Mouse (Mus musculus) layer of hippocampus, adult 11-12 months (tissue): ENCODE data around the gene Gm16181.

Experiments
- DNase-seq: peaks from one replicate; pipeline ENCODE4 v3.0.0; 2022; ENCODE audit warnings: low spot score

The Gm16181 gene

GRCm38 (mm10) chr17:35220156-35220952, at the start of gene Gm16181:
TSS of gene Gm16181 (plus strand) at chr17:35220834.
- no peak for DNase-seq

DNA sequence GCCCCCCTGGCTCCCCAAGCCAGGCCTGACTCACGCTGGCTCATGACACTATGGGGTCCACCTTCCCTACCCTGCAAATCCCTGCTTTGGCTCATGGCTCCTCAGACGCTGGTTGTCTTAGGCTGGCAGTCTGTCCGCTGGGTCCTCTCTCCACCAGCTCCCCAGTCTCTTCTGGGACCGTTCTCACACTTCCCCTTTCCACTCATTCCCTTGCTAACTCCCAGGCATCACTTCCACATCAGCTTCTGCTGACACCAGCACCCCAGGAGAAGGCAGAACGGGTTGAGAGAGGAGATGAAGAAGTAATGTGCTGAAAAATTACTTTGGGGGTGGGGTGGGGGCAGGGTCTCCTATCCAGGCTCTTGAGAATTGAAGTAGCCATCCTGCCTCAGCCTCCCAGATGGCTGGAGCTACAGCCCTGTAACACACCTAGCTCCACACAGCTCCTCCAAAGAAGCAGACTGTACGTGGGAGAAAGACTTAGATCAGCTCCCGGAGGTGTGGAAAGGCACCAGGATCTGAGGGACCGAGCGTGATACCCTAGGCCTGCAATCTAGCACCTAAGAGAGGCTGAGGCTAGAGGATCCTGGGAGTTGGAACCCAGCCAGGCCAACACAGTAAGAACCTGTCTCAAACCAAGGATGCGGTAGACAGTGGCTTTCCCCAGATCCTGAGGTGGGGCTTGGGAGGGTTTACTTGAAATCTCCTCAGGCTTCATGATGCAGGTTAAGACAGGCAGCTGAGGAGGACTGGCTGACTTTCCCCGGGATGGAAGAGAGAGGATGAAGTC, 48.0 kb upstream of the Gm16181 start:
- no peak for DNase-seq

DNA sequence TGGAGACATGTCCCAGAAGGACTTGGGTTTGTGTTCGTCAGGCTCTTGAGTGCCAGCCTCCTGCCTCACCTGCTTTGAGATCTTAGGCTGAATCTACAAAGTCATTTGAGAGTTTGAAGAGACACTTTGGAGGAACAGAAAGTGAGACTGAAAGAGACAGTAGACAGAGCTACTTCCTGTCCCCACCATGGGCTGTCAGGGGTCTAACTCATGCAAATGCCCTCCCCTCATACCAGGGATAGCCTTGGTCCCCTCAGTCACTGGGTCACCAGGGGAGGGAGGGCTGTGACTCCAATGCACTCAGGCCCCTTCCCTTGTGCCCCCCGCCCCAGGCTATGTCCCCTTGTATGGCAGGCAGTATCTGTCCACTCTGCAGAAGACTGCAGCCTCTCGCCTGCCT, 47.3 kb upstream of the Gm16181 start:
- no peak for DNase-seq

DNA sequence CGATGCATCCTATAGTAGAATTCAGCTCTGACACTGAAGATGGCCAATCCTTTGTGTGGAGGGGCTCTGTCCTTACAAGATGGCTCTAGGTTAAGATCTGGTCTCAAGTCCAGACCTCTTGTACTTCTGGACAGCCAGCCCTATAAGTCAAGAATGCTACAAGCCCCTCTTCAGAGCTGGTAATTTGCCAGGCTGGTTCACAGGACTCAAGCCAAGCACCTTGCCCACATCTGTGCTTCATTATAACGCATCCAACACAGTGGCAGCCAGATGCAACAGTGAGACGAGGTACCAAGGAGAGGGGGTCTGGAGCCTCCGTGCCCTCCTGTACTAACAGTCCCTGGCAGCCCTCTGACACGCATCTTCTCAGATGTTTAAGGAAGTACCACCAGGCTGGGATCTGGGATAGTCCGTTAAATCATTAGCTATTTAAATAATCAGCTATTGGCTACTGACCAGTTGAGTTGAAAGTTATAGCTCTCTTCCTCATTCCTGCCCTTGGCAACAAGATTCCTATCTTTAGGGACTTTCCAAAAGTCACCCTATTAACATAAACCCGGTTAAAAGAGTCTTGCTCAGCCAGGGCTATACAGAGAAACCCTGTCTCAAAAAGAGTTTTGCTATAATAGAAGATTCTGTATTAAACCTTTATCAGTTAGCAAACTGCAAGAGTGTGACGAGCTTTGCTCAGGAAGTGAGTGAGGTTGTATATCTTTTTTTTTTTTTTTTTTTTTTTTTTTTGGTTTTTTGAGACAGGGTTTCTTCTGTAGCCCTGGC, 46.2 kb upstream of the Gm16181 start:
- no peak for DNase-seq

DNA sequence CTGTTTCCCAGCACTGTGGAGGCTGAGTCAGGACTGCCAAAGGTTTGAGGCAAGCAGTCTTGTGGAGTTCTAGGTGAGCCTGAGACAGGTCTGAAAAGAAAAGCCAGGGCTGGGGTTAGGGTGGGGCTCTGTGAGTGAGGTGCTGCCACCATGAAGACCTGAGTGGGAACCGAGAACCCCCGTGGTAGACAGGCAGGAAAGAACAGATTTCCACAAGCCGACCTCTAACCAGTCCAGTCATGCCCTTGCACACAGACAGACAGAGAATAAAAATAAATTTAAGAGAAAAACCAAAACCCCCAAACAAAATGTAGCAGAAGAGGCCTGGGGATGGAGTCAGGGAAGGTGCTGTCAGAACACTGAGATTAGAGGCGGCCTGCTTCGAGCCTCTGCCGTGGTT, 45.3 kb upstream of the Gm16181 start:
- no peak for DNase-seq

DNA sequence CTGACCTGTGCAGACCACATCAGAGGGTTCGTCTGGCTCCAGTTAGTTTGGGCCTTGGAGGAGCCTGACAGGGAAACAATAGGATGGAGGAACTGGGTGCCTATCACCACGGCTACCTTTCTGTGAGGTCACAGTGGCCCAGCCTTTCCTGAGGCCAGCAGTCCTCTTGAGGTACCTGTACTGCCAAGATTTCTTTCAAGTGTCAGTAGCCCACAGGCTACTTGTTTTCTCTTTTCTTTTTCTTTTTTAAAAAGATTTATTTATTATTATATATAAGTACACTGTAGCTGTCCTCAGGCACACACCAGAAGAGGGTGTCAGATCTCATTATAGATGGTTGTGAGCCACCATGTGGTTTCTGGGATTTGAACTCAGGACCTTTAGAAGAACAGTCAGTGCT, 44.7 kb upstream of the Gm16181 start, which contains the start of gene Aif1:
Gene Aif1 (minus strand): TSS at position 101 of the 400 bp plus-strand sequence.
- DNase-seq = no peak

- DNase-seq = peak; percentile 72
Observed at GRCm38 (mm10) chr17:35178528-35178927, 42.1 kb upstream of the Gm16181 start.

DNA sequence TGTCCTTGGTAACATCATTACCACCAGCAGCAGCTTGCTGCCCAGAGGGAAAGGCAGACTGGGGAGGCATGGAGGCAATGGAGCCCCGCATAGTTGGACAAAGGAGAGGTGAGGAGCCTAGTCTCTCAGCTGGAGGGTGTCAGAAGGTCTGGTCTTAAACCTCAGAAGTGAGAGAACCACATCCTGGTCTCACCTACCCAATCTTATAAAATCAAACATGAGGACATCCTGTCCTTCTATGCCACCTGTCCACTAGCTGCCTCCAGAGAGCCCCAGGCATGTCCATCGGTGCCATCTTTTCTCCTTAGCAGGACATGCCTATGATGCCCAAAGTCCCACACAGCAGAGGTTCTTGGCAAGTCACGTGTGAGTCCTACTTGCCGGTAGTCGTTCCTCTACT, 40.5 kb upstream of the Gm16181 start:
- no peak for DNase-seq

DNA sequence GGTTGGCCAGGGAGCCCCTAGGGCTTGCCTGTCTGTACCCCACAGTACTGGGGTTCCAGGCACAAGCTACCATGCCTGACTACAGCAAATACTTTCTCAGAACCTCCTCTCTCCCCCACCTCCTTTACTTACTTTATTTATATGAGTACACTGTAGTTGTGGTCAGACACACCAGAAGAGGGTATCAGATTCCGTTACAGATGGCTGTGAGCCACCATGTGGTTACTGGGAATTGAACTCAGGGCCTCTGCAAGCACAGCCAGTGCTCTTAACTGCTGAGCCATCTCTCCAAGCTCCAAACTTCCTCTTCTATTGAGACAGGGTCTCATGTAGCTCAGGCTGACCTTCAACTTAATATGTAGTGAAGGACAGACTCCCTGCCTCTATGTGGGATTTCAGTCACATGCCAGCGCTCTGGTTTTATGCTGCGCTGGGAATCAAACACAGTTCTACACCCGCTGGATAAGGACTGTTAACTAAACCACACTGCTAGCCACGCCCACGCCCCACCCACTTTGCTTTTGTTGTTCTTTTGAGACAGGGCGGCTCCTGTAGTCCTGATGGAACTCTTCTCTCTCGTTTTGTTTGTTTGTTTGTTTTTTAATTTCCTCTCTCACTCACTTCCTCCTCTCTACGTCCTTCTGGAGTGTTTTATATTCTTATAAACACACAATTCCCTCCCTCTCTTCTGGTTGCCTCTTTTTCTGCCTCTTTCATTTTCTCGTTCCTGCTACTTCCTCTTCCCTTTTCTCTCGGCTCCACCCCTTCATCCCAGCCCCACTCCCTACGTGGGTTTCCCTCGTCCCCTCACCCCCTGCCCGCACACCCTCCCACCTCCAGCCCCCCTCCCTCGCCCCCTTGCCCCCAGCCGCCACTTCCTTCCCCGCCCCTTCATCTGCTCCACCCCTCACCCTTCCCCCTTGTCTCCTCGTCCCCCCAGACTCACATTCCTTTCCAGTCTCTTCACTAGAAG, 34.7 kb upstream of the Gm16181 start:
- peak; percentile 56 for DNase-seq

DNA sequence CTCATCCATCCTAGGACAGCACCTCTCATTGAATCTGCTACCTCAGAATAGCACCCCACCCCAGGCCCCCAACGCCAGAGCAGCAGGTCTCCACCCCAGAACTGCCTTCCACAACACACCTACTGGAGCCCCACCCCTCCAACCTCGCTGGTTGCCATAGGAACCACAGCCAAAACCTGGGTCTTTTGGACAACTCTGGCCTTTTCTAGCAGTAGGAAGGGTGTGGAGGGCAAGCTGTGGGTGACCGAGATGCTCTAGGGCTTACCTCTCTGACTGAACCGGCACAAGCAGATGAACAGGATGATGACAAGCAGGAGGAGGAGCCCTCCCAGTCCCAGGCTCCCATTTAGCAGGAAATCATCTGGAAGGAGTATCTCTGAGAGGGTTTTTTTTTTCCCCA, 34.0 kb upstream of the Gm16181 start:
- no peak for DNase-seq

DNA sequence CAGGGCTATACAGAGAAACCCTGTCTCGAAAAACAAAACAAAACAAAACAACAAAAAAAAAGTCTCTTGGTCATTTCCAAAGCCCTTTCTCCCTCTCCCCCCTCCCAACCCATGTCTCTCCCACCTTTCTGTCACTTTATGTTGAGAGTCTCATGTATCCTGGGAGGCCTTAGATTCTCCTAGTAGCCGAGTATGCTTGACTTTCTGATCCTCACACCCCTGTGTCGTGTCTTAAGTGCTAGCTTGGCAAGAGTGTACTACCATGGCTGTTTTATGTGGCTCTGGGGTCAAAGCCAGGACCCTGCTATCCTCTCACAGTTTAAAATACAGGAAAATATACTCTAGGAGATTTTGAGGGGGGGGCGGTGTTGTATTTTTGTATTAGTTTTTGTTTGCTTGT, 33.3 kb upstream of the Gm16181 start:
- no peak for DNase-seq

DNA sequence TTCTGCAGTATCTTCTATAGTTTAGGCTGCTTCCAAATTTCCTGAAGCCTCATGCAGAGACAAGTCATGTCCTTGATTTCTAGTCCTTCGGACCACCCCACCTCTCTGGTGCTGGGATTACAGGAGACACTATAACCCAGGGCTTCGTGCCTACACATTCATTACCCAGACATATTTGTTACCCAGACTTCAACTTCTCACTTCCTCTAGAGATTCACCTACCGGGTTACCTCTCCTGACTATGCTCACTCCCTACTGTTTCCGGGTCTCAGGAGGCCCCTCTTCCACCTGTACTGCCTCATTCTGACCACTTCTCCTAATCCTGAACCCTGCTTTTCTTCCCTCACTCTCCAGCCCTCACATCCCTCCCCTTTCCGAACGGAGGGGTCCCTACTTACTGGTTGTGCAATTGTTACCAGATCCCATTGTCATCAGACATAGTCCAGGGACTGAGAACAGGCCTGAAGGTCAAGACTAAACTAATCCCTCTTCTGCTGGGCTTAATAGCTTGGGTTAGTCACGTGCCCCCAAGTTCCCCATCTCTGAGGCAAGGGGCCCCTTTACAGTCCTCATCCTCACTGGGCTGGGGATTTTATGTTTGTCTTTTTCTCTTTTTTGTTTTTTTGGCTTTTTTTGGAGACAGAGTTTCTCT, 32.5 kb upstream of the Gm16181 start, which contains the start of gene Lst1:
Gene Lst1 (minus strand): TSS at position 481 of the 652 bp plus-strand sequence.
- no peak for DNase-seq

GRCm38 (mm10) chr17:35189186-35189585, 31.4 kb upstream of the Gm16181 start:
- no peak for DNase-seq

GRCm38 (mm10) chr17:35190096-35190495, 30.5 kb upstream of the Gm16181 start:
- DNase-seq = no peak

GRCm38 (mm10) chr17:35191723-35192122, 28.9 kb upstream of the Gm16181 start:
- no peak for DNase-seq

DNA sequence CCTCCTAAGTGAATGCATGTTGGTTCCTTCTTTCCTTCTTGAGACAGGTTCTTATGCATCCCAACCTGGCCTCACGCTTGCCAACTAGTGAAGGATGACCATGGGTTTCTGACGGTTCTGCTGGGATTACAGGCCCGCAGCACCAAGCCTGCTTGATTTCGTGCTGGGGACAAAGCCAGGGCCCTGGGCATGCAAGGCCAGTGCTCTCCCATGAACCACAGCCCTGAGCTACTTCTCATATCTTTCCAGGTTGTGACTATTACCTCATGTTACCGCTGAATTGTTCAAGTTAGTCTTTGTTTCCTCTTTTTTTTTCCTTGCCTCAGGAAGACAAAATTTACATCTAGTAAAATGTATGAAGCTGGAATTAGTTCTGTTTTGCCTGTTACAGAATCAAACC, 27.7 kb upstream of the Gm16181 start:
- no peak for DNase-seq

DNA sequence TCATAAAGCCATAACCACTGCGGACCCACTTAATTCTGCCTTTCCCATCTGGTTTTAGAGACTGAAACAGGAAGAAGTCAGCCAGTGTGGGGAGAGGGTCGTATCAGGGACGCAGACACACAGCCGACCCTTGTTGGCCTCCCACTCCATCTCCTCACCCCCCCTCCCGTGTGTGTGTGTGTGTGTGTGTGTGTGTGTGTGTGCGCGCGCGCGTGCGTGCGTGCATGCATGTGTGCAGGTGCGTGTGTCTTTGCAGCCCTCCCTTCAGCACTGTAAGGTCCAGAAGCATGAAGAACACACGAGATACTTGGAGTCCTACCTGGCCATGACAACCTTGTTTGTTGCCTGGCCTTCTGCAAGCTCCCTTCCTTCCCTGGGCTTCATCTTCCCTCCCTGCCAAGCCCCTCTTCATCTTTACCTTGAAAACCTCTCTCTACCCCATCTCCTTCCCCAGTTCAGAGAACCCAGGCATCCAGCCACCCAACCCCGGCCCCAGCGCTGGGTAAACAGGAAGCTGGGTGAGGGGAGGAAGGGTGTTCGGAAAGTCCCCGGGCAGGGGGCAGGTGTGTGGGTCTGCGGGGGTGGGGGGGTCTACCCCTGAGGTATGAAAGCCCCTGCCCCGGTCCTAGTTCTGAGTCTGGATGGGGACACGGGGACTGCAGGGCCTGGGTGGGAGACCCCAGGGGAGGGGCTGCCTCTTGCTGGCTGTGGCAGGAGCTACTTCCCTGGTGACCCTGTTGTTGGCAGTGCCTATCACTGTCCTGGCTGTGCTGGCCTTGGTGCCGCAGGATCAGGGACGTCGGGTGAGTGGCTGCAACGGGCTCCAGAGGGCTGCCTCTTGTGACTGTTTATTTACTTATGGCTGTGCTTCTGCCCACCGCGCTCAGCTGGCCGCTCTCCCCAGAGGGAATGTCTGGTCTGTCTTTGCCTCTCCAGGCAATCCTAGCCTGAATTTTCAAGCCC, 26.5 kb upstream of the Gm16181 start, which contains the start of gene Ltb:
Gene Ltb (plus strand): TSS at position 559 of the 963 bp plus-strand sequence.
- DNase-seq = no peak

DNA sequence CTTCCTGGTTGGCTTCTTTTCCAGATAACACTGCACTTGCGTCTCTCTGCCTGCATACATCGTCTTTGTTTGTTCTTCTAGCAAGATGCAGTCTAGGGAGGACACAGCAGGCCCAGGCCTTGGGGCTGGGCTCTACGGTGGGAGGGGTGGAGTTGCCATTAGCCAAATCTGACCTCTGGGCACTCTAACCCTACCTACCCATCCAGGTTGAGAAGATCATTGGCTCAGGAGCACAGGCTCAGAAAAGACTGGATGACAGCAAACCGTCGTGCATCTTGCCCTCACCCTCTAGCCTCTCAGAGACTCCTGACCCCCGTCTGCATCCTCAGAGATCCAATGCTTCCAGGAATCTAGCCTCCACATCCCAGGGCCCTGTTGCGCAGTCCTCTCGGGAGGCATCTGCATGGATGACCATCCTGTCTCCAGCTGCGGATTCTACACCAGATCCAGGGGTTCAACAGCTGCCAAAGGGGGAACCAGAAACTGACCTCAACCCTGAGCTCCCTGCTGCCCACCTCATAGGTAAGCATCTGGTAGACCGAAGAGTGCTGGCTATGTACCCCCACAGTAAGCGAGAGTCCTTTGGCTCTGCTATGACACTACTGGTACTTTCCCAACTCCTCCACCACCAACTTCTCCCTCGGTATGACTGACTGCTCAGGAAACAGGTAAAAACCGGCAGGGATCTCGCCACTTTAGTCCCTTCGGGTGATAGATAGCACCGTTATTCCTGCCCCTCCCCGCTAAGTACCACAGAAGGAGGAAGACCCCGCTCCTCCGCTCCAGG, 25.6 kb upstream of the Gm16181 start:
- no peak for DNase-seq
